Mouse (Mus musculus): Measurements from ENCODE around the gene Hcls1. TPM values are rescaled to one million over a fixed set of nuclear protein-coding genes. Genes with fewer than 3 reads are reported as not detected.

Hcls1 gene
- polyA plus RNA-seq, 1 experiment = 0.02 TPM

DNA sequence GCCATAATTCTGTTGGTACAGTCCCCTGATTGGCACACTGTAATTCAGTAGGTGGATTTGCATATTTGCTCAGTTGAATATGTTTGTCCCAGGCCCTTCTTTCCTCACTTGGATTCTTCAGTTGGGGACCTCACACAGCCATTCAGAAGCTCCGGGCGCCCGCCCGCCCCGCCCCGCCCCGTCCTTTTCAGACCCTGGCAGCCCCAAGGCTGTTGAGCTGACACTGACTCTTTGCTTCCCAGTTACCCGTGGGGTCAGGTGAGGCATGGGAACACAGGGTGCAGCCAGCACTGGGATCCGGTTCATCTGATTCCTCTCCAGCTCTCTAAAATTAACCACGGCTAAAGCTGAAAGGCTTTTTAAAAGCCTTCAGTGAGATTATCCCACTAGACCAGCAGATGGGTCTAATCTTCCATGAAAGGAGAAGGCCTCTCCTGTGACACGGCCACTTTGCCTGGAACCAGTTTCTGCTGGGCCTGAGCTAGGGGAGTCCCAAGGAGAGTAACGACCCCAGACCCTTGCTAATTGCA is 10.2 kb downstream of the Hcls1 start:
- H3K4me2 ChIP-seq (ENCODE audit: low read depth) = no peak overlapping the region

DNA sequence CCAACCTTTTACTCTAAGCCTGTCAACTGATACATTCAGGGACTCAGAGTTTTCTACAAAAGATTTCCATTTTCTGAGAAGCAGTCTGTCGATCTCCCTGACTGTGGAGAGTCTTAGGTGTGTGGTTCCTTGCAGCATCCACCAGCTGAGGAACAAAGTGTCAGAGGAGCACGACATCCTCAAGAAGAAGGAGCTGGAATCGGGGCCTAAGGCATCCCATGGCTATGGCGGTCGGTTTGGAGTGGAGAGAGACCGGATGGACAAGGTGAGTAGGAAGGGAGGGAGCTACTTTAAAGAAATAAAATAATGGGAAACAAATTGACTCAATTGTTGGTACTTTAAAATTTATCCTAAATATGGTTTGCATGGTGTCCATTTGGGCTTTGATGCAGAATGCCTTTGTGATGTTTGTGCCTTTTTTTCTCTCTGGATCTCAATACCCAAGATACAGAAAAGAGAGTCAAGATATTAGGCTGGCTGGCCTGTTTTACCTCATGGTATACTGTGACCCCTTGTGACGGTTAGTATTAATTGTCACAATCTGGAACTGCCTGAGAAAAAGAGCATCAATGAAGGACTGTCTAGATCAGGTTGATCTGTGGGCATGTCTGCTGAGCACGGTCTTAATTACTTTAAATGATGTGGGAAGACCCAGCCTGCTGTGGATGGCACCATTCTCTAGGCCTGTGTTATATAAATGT is 11.8 kb downstream of the Hcls1 start:
- no peak overlapping the region for H3K4me3 ChIP-seq
- no peak overlapping the region for H3ac ChIP-seq (ENCODE audit: control insufficient read depth, insufficient read length)
- H3K79me2 ChIP-seq (ENCODE audit: control insufficient read depth, insufficient read depth) = no peaks in the 10 kb centered on the region
- peaks cover 8% of the 10 kb centered on the region for H3K27me3 ChIP-seq (ENCODE audit: control insufficient read depth, insufficient read depth, insufficient read length)
- TF ChIP-seq TCF3 (IDR thresholded peaks at IDR 0.05; ENCODE audit: insufficient read length, low read depth) (no peak), E2F4 (IDR thresholded peaks at IDR 0.05; ENCODE audit: insufficient read depth) (no peak), MYOD1 (IDR thresholded peaks at IDR 0.05; ENCODE audit: control insufficient read depth in 1 of 3, insufficient read length in 2 of 3, low read depth in 2 of 3) (no peak), USF1 (IDR thresholded peaks at IDR 0.05; ENCODE audit: low read depth) (no peak), CEBPB (IDR thresholded peaks at IDR 0.05; ENCODE audit: insufficient read depth, poor library complexity, severe bottlenecking) (no peak), TCF12 (IDR thresholded peaks at IDR 0.05; ENCODE audit: insufficient read depth, poor library complexity, severe bottlenecking) (no peak), REST (IDR thresholded peaks at IDR 0.05; ENCODE audit: insufficient read depth, insufficient read length) (no peak), MYOG (IDR thresholded peaks at IDR 0.05; ENCODE audit: control insufficient read depth in 1 of 3, insufficient read depth in 1 of 3, insufficient read length in 2 of 3, low read depth in 2 of 3) (no peak), POLR2A (IDR thresholded peaks at IDR 0.05; ENCODE audit: insufficient read length, low read depth) (no peak)
- no peaks in the 10 kb centered on the region for H3K36me3 ChIP-seq (ENCODE audit: control insufficient read depth, insufficient read depth)
- H3K4me2 ChIP-seq (ENCODE audit: low read depth) = no peak overlapping the region

More for the DNA sequence above, 10.2 kb downstream of the Hcls1 start:
- no peaks in the 10 kb centered on the region for H3K36me3 ChIP-seq (ENCODE audit: control insufficient read depth, insufficient read depth)
- no peaks in the 10 kb centered on the region for H3K79me2 ChIP-seq (ENCODE audit: control insufficient read depth, insufficient read depth)
- peaks cover 6% of the 10 kb centered on the region for H3K27me3 ChIP-seq (ENCODE audit: control insufficient read depth, insufficient read depth, insufficient read length)
- H3ac ChIP-seq (ENCODE audit: control insufficient read depth, insufficient read length) = no peak overlapping the region
- no peak for TF ChIP-seq MYOD1 (IDR thresholded peaks at IDR 0.05; ENCODE audit: control insufficient read depth in 1 of 3, insufficient read length in 2 of 3, low read depth in 2 of 3)
- no peak for TF ChIP-seq MAX (IDR thresholded peaks at IDR 0.05; ENCODE audit: low read depth)
- TF ChIP-seq REST (IDR thresholded peaks at IDR 0.05; ENCODE audit: insufficient read depth, insufficient read length) = no peak
- no peak for TF ChIP-seq CEBPB (IDR thresholded peaks at IDR 0.05; ENCODE audit: insufficient read depth, poor library complexity, severe bottlenecking)
- no peak for TF ChIP-seq TCF12 (IDR thresholded peaks at IDR 0.05; ENCODE audit: insufficient read depth, poor library complexity, severe bottlenecking)
- TF ChIP-seq TCF3 (IDR thresholded peaks at IDR 0.05; ENCODE audit: insufficient read length, low read depth) = no peak
- TF ChIP-seq POLR2AphosphoS2 (IDR thresholded peaks at IDR 0.05; ENCODE audit: insufficient read length, low read depth) = no peak
- TF ChIP-seq MYOG (IDR thresholded peaks at IDR 0.05; ENCODE audit: control insufficient read depth in 1 of 3, insufficient read depth in 1 of 3, insufficient read length in 2 of 3, low read depth in 2 of 3) = no peak
- no peak for TF ChIP-seq POLR2A (IDR thresholded peaks at IDR 0.05; ENCODE audit: insufficient read length, low read depth)
- TF ChIP-seq SRF (IDR thresholded peaks at IDR 0.05; ENCODE audit: control insufficient read depth, insufficient read length, low read depth) = no peak
- TF ChIP-seq E2F4 (IDR thresholded peaks at IDR 0.05; ENCODE audit: insufficient read depth) = no peak
- TF ChIP-seq USF1 (IDR thresholded peaks at IDR 0.05; ENCODE audit: low read depth) = no peak
- H3K4me3 ChIP-seq = no peak overlapping the region

DNA sequence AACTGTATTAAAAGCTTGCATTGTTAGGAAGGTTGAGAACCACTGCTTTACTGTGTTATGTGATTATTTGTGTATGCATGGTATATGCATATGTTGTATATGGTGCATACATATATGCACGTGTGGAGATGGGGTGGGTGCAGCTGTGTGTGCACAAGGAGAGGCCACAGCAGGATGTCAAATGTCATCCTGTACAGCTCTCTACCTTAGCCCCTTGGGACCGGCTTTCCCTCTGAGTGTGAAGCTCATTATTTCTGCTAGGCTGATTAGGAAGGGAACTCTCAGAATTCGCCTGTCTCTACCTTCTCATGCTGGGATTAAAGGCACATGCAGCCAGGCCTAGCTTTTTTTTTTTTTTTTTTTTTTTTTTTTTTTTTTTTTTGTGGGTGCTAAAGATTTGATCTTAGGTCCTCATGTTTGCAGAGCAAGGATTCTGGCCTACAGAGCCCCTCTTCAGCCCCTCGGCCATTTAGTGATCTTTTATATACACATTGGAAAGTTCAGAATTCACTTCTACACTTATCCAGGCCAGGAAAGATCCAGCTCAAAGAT is 12.9 kb downstream of the Hcls1 start:
- Histone ChIP-seq H3K27me3 (ENCODE audit: control insufficient read depth, insufficient read depth, insufficient read length) (peaks cover 8% of the 10 kb centered on the region), H3ac (ENCODE audit: control insufficient read depth, insufficient read length) (no peak overlapping the region), H3K4me3 (no peak overlapping the region), H3K4me2 (ENCODE audit: low read depth) (no peak overlapping the region), H3K36me3 (ENCODE audit: control insufficient read depth, insufficient read depth) (no peaks in the 10 kb centered on the region), H3K79me2 (ENCODE audit: control insufficient read depth, insufficient read depth) (no peaks in the 10 kb centered on the region)
- TF ChIP-seq USF1 (IDR thresholded peaks at IDR 0.05; ENCODE audit: low read depth) = no peak
- no peak for TF ChIP-seq CEBPB (IDR thresholded peaks at IDR 0.05; ENCODE audit: insufficient read depth, poor library complexity, severe bottlenecking)
- TF ChIP-seq POLR2AphosphoS2 (IDR thresholded peaks at IDR 0.05; ENCODE audit: insufficient read length, low read depth) = no peak
- no peak for TF ChIP-seq TCF12 (IDR thresholded peaks at IDR 0.05; ENCODE audit: insufficient read depth, poor library complexity, severe bottlenecking)
- TF ChIP-seq E2F4 (IDR thresholded peaks at IDR 0.05; ENCODE audit: insufficient read depth) = no peak
- no peak for TF ChIP-seq SRF (IDR thresholded peaks at IDR 0.05; ENCODE audit: control insufficient read depth, insufficient read length, low read depth)
- TF ChIP-seq MYOD1 (IDR thresholded peaks at IDR 0.05; ENCODE audit: control insufficient read depth in 1 of 3, insufficient read length in 2 of 3, low read depth in 2 of 3) = no peak
- TF ChIP-seq TCF3 (IDR thresholded peaks at IDR 0.05; ENCODE audit: insufficient read length, low read depth) = no peak
- no peak for TF ChIP-seq MAX (IDR thresholded peaks at IDR 0.05; ENCODE audit: low read depth)
- no peak for TF ChIP-seq MYOG (IDR thresholded peaks at IDR 0.05; ENCODE audit: control insufficient read depth in 1 of 3, insufficient read depth in 1 of 3, insufficient read length in 2 of 3, low read depth in 2 of 3)
- TF ChIP-seq POLR2A (IDR thresholded peaks at IDR 0.05; ENCODE audit: insufficient read length, low read depth) = no peak
- TF ChIP-seq REST (IDR thresholded peaks at IDR 0.05; ENCODE audit: insufficient read depth, insufficient read length) = no peak

DNA sequence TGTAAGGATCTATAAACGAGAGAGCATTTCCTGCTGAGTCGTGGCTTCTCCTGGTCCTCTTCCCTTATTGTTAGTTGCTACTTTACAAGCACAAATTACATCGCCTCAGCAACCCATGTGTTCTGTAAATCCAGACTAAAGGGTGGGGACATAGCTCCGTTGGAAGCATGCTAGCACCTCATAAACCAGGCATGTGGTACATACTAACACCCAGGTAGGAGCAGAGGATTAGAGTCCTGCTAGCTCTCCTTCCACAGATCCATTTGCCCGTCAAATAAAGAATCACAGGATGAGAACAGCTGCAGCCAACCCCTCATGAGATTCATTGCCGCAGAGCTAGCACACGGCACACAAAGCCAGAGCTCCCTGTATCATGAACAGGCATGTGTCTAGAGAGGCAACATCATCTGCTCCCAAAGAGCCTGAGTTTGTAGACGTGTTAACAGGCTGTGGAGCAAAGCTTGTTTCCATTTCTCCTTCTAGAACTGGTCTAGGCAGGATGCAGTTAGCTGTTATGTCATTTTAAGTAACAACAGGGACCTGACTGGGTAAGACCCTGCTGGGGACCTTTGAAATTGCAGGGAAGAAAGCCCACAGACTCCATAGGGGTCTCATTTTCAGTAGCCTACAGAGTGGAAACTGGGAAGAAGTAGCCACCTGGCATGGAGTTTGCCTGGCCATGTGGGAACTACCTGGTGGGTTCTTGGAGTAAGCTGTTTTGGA is 15.0 kb downstream of the Hcls1 start:
- H3ac ChIP-seq (ENCODE audit: control insufficient read depth, insufficient read length) = no peak overlapping the region
- H3K36me3 ChIP-seq (ENCODE audit: control insufficient read depth, insufficient read depth) = no peaks in the 10 kb centered on the region
- H3K27me3 ChIP-seq (ENCODE audit: control insufficient read depth, insufficient read depth, insufficient read length) = peaks cover 8% of the 10 kb centered on the region
- TF ChIP-seq MYOD1 (IDR thresholded peaks at IDR 0.05; ENCODE audit: control insufficient read depth in 1 of 3, insufficient read length in 2 of 3, low read depth in 2 of 3) = no peak
- TF ChIP-seq SRF (IDR thresholded peaks at IDR 0.05; ENCODE audit: control insufficient read depth, insufficient read length, low read depth) = no peak
- TF ChIP-seq USF1 (IDR thresholded peaks at IDR 0.05; ENCODE audit: low read depth) = no peak
- no peak for TF ChIP-seq TCF3 (IDR thresholded peaks at IDR 0.05; ENCODE audit: insufficient read length, low read depth)
- TF ChIP-seq POLR2A (IDR thresholded peaks at IDR 0.05; ENCODE audit: insufficient read length, low read depth) = no peak
- TF ChIP-seq MYOG (IDR thresholded peaks at IDR 0.05; ENCODE audit: control insufficient read depth in 1 of 3, insufficient read depth in 1 of 3, insufficient read length in 2 of 3, low read depth in 2 of 3) = no peak
- TF ChIP-seq E2F4 (IDR thresholded peaks at IDR 0.05; ENCODE audit: insufficient read depth) = no peak
- no peak for TF ChIP-seq TCF12 (IDR thresholded peaks at IDR 0.05; ENCODE audit: insufficient read depth, poor library complexity, severe bottlenecking)
- no peak for TF ChIP-seq POLR2AphosphoS2 (IDR thresholded peaks at IDR 0.05; ENCODE audit: insufficient read length, low read depth)
- TF ChIP-seq CEBPB (IDR thresholded peaks at IDR 0.05; ENCODE audit: insufficient read depth, poor library complexity, severe bottlenecking) = no peak
- TF ChIP-seq MAX (IDR thresholded peaks at IDR 0.05; ENCODE audit: low read depth) = no peak
- TF ChIP-seq REST (IDR thresholded peaks at IDR 0.05; ENCODE audit: insufficient read depth, insufficient read length) = no peak
- H3K4me2 ChIP-seq (ENCODE audit: low read depth) = no peak overlapping the region
- H3K79me2 ChIP-seq (ENCODE audit: control insufficient read depth, insufficient read depth) = no peaks in the 10 kb centered on the region
- no peak overlapping the region for H3K4me3 ChIP-seq
